22 mouse cellular contexts compared by ENCODE assay signal in the genomic region with DNA sequence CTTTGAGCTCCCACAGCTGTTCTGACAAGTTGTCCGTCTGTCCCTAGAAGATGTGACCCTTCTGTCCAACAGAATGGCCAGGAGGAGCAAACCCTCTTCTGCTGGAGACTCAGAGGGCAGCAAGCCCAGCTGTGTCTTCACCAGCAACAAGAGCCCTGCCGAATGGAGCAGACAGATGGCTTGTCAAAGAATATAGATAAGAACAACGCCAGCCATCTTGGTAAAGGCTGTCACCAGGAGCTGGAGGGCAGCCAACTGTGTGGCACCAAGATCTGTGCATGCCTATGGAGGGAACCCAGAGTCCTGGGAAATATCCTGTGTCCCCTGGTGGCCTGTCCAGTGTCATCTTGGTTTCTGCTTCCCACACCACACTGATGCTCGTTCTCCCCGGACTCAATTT. TPM values are rescaled to one million over a fixed set of nuclear protein-coding genes. Genes with fewer than 3 reads are reported as not detected.
"Had no signal": no experiment of that assay in that cellular context is flagged by ENCODE, and none has a peak within 500 bp of the region (broad histone marks: within the 10 kb centered on the region; RNA-seq: fewer than 3 reads in every experiment).

No protein-coding gene starts in this region.

- H3K36me3 ChIP-seq: lung, embryonic 15.5 days; midbrain, embryonic 10.5 days; midbrain, embryonic 12.5 days; neural tube, embryonic 13.5 days; neural tube, embryonic 15.5 days had no signal

- H3K9ac ChIP-seq: lung, embryonic 15.5 days; midbrain, embryonic 12.5 days; neural tube, embryonic 13.5 days; neural tube, embryonic 15.5 days had no signal

- H3K27ac ChIP-seq: lung, embryonic 15.5 days; midbrain, embryonic 10.5 days; midbrain, embryonic 12.5 days; neural tube, embryonic 13.5 days; neural tube, embryonic 15.5 days had no signal

- H3K27me3 ChIP-seq: lung, embryonic 15.5 days; neural tube, embryonic 13.5 days; neural tube, embryonic 15.5 days had no signal

- ATAC-seq: lung, postnatal 0 days; midbrain, embryonic 16.5 days had no signal

- DNase-seq: lung, adult 2 months; lung, postnatal 14 days; lung, postnatal 36 days; midbrain, embryonic 14.5 days; retina, postnatal 1 day; right cerebral cortex, adult 18-20 months; right cerebral cortex, postnatal 25 days; right cerebral cortex, postnatal 4 days; spleen, adult 18-20 months; thymus, adult 18-20 months; thymus, postnatal 14 days; thymus, postnatal 36 days had no signal

- H3K4me3 ChIP-seq: lung, embryonic 15.5 days; megakaryocyte, embryonic 14.5 days; midbrain, embryonic 10.5 days; midbrain, embryonic 12.5 days; myocyte; neural tube, embryonic 13.5 days; neural tube, embryonic 15.5 days had no signal

- H3K4me2 ChIP-seq: lung, embryonic 15.5 days; midbrain, embryonic 12.5 days; neural tube, embryonic 13.5 days; neural tube, embryonic 15.5 days had no signal

- H3K9me3 ChIP-seq: lung, embryonic 15.5 days; midbrain, embryonic 10.5 days; midbrain, embryonic 12.5 days; neural tube, embryonic 13.5 days; neural tube, embryonic 15.5 days had no signal

- H3K4me1 ChIP-seq: lung, embryonic 15.5 days; neural tube, embryonic 13.5 days; neural tube, embryonic 15.5 days had no signal

RNA-seq across cellular contexts. Expression of gene Fbxo47, which starts 24.0 kb away (rescaled TPM):
- polyA plus RNA-seq: small intestine, adult 2 months had no signal
